Mouse (Mus musculus): ENCODE data around the gene Tnni2. TPM values are rescaled to one million over a fixed set of nuclear protein-coding genes. Genes with fewer than 3 reads are reported as not detected.
A peak's percentile ranks its signal among the peaks of the same experiment; 100 is the strongest.

Gene Tnni2
- polyA plus RNA-seq, 1 experiment = 48.2 TPM

GRCm38 (mm10) chr7:142459299-142459691 lies 17.7 kb downstream of the Tnni2 start:
- no peak for DNase-seq (ENCODE audit: low spot score)

GRCm38 (mm10) chr7:142460636-142461077 lies 19.0 kb downstream of the Tnni2 start, which contains the start of gene Lsp1:
Gene Lsp1, plus strand, starts transcription at chr7:142460809.
- no peak for DNase-seq (ENCODE audit: low spot score)

DNA sequence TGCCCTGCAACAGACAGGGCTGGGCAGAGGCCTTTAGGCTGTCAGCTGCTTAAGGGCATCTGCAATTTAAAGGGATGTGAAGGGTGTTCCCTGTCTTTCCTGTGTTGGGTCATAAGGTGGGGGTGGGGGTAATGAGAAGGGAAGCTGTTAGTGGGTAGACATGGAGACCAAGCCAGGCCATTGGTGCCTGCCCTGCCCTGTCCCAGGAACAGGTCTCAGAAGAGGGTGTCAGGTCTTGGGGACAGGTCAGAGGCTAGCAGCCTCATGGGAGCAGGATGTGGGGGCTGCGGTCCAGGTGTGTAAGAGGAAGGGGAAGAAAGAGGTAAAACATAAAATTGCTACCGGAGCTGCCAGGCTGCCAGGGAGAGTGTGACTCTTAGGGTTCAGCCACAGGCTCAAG lies 19.8 kb downstream of the Tnni2 start:
- no peak for DNase-seq (ENCODE audit: low spot score)

- peak; percentile 20 for DNase-seq (ENCODE audit: low spot score)
Measured at GRCm38 (mm10) chr7:142462190-142462589, 20.6 kb downstream of the Tnni2 start.

- DNase-seq (ENCODE audit: low spot score) = peak; percentile 21
Measured at GRCm38 (mm10) chr7:142462594-142463078, 21.0 kb downstream of the Tnni2 start.

- peak; percentile 21 for DNase-seq (ENCODE audit: low spot score)
Measured at GRCm38 (mm10) chr7:142470171-142470691, 28.6 kb downstream of the Tnni2 start.

GRCm38 (mm10) chr7:142470808-142471413 lies 29.3 kb downstream of the Tnni2 start:
- peak; percentile 29 for DNase-seq (ENCODE audit: low spot score)

GRCm38 (mm10) chr7:142471414-142471861 lies 29.8 kb downstream of the Tnni2 start:
- peak; percentile 24 for DNase-seq (ENCODE audit: low spot score)

- DNase-seq (ENCODE audit: low spot score) = peak; percentile 32
Measured at GRCm38 (mm10) chr7:142471884-142472570, 30.4 kb downstream of the Tnni2 start.

DNA sequence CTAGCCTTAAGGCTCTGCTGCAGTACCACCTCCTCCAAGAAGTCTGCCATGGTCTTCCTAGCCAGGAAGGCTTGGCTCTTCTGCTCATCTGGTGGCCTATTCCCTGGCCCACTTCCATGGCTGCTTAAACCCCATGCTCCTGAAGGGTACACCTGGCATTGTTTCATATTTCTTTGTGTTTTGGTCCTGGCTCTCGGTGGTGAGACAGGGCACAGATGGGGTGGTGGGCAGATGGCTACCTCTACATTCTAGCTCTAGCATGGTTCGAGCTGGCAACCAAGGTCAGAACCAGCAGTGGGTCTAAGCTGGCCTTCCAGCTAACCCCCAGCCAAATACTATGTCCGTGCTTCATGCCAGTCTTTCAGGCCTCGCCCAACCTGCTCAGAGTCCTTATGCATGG lies 31.3 kb downstream of the Tnni2 start:
- DNase-seq (ENCODE audit: low spot score) = peak; percentile 17

DNA sequence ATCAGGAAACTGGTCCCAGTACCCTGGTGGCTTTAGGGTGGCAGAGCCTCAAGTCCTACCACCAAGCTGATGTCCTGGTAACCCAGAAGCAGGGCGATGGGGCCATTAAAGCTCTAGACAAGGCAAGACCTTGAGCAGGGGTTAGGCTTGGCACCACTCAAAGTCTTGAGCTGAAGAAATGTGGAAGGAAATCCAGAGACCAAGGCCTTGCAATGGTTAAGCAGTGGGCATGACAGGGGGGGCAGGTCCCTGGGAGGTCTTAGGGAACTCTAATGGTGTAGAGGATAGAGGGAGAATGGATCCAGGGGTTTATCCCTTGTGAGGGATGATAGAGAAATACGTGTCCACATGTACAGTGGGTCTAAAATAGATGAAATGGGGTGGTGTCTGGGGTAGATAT lies 31.9 kb downstream of the Tnni2 start:
- no peak for DNase-seq (ENCODE audit: low spot score)

- peak; percentile 57 for DNase-seq (ENCODE audit: low spot score)
Measured at GRCm38 (mm10) chr7:142474799-142475198, 33.2 kb downstream of the Tnni2 start.

GRCm38 (mm10) chr7:142475641-142476040 lies 34.0 kb downstream of the Tnni2 start:
- DNase-seq (ENCODE audit: low spot score) = peak; percentile 19

DNA sequence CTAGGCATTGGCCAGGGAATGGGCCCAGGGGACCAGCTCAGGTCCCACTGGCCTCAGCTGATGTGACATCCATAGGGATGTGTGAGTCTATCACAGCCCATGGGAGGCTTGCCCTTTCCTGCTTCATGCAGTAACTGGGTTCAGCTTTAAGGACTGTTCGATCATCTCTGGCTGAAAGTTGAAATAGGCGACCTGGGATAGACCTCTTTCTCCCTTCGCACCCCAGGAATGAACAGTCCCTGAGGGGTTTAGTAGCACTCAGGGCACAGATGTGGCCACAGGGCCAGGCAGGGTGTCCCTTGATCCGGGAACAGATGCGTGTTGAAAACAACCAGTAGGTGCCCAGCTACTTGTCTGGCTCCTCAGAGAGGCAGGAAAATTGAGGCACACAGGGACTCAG lies 34.7 kb downstream of the Tnni2 start:
- peak; percentile 20 for DNase-seq (ENCODE audit: low spot score)

- DNase-seq (ENCODE audit: low spot score) = peak; percentile 38
Measured at GRCm38 (mm10) chr7:142476795-142477452, 35.3 kb downstream of the Tnni2 start.

- no peak for DNase-seq (ENCODE audit: low spot score)
Measured at GRCm38 (mm10) chr7:142478001-142478400, 36.4 kb downstream of the Tnni2 start.

- DNase-seq (ENCODE audit: low spot score) = no peak
Measured at GRCm38 (mm10) chr7:142478574-142478973, 37.0 kb downstream of the Tnni2 start.

DNA sequence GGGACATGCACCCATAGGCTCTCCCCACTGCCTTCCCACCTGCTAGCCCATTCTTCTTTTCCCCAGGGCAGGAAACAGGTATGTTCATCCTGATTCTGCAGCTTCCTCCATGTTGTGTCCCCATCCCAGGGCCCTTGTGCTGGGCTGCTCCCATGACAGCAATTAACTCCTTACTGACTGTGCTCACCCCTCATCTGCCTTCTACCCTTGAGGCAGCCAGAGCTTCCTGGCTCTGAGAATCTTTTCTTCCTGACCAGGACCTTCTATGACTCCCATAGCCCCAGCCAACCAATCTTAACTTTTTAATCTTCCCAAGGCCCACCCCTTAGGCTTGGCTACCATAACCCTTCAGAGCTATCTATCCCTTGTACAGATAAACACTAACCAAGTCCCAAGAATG lies 37.7 kb downstream of the Tnni2 start:
- DNase-seq (ENCODE audit: low spot score) = no peak

- DNase-seq (ENCODE audit: low spot score) = no peak
Measured at GRCm38 (mm10) chr7:142479886-142480285, 38.3 kb downstream of the Tnni2 start.

DNA sequence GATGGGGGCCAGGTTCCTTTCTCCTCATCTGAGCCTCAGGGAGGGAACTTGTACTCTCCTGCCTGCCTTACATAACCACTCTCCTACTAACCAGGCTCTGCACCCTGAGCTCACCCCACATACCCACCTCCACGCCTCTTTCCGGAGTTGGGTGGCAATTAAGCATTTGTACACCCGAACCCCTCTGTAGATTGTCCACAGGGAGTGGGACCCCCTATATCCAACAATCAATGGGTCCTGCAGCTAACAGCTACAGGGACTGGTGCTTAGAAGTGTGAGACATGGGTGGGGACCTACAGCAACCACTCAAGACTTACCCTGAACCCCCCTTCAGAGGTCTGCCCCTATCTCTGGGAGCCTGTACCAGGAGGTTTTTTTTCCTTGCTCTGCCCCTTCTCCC lies 39.1 kb downstream of the Tnni2 start:
- no peak for DNase-seq (ENCODE audit: low spot score)

DNA sequence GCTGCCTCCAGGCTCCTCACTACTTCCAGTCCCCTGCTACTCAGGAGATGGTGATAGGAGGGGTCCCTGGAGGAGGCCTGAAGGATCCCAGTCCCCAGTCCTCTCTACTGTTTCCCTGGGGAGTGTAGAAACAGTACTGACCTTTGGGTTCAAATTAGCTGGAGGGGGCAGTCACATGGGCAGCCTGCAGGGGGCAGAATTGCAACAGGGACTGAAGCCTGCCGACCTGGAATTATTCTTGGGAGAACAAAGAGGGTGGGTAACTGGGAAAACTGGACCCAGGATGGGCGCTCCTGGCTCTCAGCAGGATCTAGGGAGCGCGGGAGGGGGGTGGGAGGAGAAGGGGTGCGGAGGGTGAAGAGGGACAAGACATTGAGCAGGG lies 39.6 kb downstream of the Tnni2 start:
- no peak for DNase-seq (ENCODE audit: low spot score)

GRCm38 (mm10) chr7:142481568-142482255 lies 40.1 kb downstream of the Tnni2 start:
- DNase-seq (ENCODE audit: low spot score) = no peak
